Comparison of ENCODE assay signal across 37 mouse cellular contexts in the genomic region with DNA sequence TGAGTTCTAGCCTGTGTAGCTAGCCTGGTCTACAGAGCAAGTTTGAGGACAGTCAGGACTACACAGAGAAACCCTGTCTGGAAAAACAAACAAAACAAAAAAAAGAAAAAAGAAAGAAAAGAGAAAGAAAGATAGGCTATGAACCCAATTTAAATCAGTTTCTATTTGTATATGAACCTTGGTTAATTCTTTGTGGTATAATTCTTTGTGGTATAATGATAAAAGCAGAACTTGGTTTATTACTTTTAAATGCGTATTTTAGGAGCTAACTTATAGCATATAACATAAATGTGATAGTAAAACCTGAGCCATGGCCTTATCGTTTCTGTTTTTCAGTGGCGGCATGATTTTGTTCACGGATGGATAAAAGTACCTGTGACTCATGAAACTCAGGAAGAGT. TPM values are rescaled to one million over a fixed set of nuclear protein-coding genes. Genes with fewer than 3 reads are reported as not detected.
"Had no signal": no experiment of that assay in that cellular context is flagged by ENCODE, and none has a peak within 500 bp of the region (broad histone marks: within the 10 kb centered on the region; RNA-seq: fewer than 3 reads in every experiment).

No protein-coding gene starts in this region.

- H3K27me3 ChIP-seq: limb, embryonic 12.5 days; limb, embryonic 13.5 days; limb, embryonic 15.5 days; liver, embryonic 12.5 days; liver, embryonic 13.5 days; liver, embryonic 15.5 days; lung, embryonic 15.5 days; megakaryocyte, embryonic 14.5 days; midbrain, embryonic 12.5 days; midbrain, embryonic 13.5 days; midbrain, embryonic 15.5 days had no signal

- DNase-seq: left cerebral cortex, postnatal 4 days; liver; liver, embryonic 13.5 days; liver, postnatal 0 days; lung, adult 18-20 months; lung, adult 2 months; lung, embryonic 14.5 days; lung, postnatal 10 days; lung, postnatal 14 days; lung, postnatal 36 days; lung, postnatal 4 days; midbrain, embryonic 14.5 days had no signal

- H3K4me3 ChIP-seq: limb, embryonic 10.5 days; limb, embryonic 12.5 days; limb, embryonic 13.5 days; limb, embryonic 15.5 days; liver, embryonic 12.5 days; liver, embryonic 13.5 days; liver, embryonic 15.5 days; lung, embryonic 15.5 days; megakaryocyte, embryonic 14.5 days; midbrain, embryonic 10.5 days; midbrain, embryonic 12.5 days; midbrain, embryonic 13.5 days; midbrain, embryonic 15.5 days; myocyte had no signal

- H3K9ac ChIP-seq: limb, embryonic 12.5 days; limb, embryonic 13.5 days; limb, embryonic 15.5 days; liver, embryonic 12.5 days; liver, embryonic 13.5 days; liver, embryonic 14.5 days; liver, embryonic 15.5 days; liver, postnatal 0 days; lung, embryonic 14.5 days; lung, embryonic 15.5 days; midbrain, embryonic 12.5 days; midbrain, embryonic 13.5 days; midbrain, embryonic 15.5 days had no signal

- H3K4me1 ChIP-seq: limb, embryonic 10.5 days; limb, embryonic 12.5 days; limb, embryonic 13.5 days; limb, embryonic 15.5 days; lung, embryonic 15.5 days; midbrain, embryonic 10.5 days; midbrain, embryonic 12.5 days; midbrain, embryonic 13.5 days; midbrain, embryonic 15.5 days had no signal

- H3K9me3 ChIP-seq: limb, embryonic 10.5 days; limb, embryonic 12.5 days; limb, embryonic 13.5 days; limb, embryonic 15.5 days; liver, embryonic 12.5 days; liver, embryonic 13.5 days; liver, embryonic 15.5 days; lung, embryonic 15.5 days; megakaryocyte, embryonic 14.5 days; midbrain, embryonic 10.5 days; midbrain, embryonic 12.5 days; midbrain, embryonic 13.5 days; midbrain, embryonic 15.5 days had no signal

- H3K27ac ChIP-seq: limb, embryonic 10.5 days; limb, embryonic 12.5 days; limb, embryonic 13.5 days; limb, embryonic 15.5 days; liver, embryonic 12.5 days; liver, embryonic 13.5 days; liver, embryonic 14.5 days; liver, embryonic 15.5 days; lung, embryonic 15.5 days; macrophage; midbrain, embryonic 10.5 days; midbrain, embryonic 12.5 days; midbrain, embryonic 13.5 days; midbrain, embryonic 15.5 days had no signal

RNA-seq across cellular contexts. Expression of a gene that starts 48.7 kb away (rescaled TPM):
- total RNA-seq: left cerebral cortex, postnatal 14 days; left cerebral cortex, postnatal 4 days; midbrain, postnatal 0 days had no signal

RNA-seq across cellular contexts. Expression of a gene that starts 58.1 kb away (rescaled TPM):
- total RNA-seq: liver, adult 2 months; megakaryocyte progenitor cell, adult 5-6 weeks; megakaryocyte, adult 5-6 weeks; megakaryocyte-erythroid progenitor cell, adult 5-6 weeks; monocyte, adult 5-6 weeks had no signal
- polyA plus RNA-seq: limb, embryonic 11.5 days; limb, embryonic 13.5 days; liver, adult 2 months; liver, embryonic 11.5 days; liver, embryonic 12.5 days; liver, embryonic 13.5 days; liver, embryonic 14.5 days; liver, embryonic 15.5 days; liver, embryonic 16.5 days; liver, postnatal 0 days; lung, adult 2 months; lung, embryonic 14.5 days; lung, embryonic 15.5 days; macrophage; myocyte had no signal
